Mouse (Mus musculus) heart, postnatal 0 days (tissue): Measurements from ENCODE around the gene Sash1.

Source experiments
- CTCF ChIP-seq: IDR thresholded peaks from 2 replicates; pipeline ENCODE4 v1.5.1; 2016; ENCODE audit warnings: antibody characterized with exemption, control low read depth, low read depth
- EP300 ChIP-seq: IDR thresholded peaks from 2 replicates; pipeline ENCODE4 v1.6.1; 2016; ENCODE audit warnings: antibody characterized with exemption, low read depth

DNA sequence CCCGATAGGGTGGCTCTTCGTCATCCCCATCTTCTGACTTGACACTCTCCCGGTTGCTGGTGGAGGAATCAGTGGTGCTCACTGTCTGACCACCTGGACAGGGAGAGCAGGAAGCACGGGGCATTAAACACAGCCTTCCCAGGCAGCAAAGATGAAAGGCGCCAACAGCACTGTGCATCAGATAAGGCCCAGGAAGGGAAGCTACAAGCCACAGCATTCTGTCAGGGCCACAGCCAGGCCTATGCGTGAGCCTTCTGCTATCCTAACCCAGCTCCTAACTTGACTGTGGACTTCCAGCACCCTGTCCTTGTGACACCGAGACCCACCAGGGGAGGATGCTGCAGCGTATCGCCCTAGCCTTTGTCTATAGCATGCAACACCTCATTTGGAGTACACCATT is 144.4 kb downstream of the Sash1 start:
- no peak for TF ChIP-seq CTCF
- TF ChIP-seq EP300, result no peak
